Mouse (Mus musculus): ENCODE data around the gene 1700001L19Rik. TPM values are rescaled to one million over a fixed set of nuclear protein-coding genes. Genes with fewer than 3 reads are reported as not detected.
A peak's percentile ranks its signal among the peaks of the same experiment; 100 is the strongest.
"Not testable (repeated sequence)": the region's sequence is repeated elsewhere in the genome, so short reads cannot be mapped to it uniquely, and the experiment has no call there.

Gene 1700001L19Rik
- polyA plus RNA-seq (2017; shearing (Covaris generic)), result not detected

- no peak for ATAC-seq
Measured at GRCm38 (mm10) chr13:68597199-68597598, at the start of gene 1700001L19Rik. Gene 1700001L19Rik, plus strand, starts transcription at chr13:68597421.

DNA sequence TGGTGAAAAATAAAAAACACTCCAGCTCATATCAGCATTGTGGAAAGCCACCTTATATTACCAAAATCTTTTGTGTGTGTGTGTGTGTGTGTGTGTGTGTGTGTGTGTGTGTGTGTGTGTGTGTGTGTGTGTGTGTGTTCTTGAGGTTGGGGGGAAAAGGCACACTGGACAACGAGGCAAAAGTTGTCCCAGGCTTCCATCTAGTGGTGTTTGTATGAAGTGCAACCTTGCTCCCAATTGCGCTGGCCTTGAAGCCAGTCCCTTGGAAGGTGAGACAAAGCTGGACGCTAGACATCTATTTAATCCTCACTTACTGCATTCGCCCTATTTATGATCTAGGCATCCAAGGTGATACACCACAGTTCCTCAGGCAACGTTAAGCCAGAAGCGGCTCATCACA lies 43.8 kb upstream of the 1700001L19Rik start:
- not testable (repeated sequence) for ATAC-seq

DNA sequence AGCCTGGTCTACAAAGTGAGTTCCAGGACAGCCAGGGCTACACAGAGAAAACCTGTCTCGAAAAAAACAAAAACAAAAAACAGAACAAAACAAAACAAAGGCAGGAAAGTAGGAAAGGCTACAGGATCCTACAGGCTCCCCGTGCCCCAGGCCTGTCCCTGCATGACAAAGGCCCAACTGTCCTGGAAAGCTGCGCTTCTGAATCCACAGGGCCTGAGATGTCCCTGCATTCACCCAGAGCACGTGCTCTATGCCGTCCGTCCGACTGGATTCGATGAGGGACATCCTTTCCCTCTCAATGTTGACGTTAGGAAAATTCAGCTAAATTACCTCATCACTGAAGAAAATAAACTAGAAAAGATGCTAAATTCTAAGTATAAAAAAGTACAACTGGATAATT lies 29.1 kb upstream of the 1700001L19Rik start:
- ATAC-seq, result no peak

DNA sequence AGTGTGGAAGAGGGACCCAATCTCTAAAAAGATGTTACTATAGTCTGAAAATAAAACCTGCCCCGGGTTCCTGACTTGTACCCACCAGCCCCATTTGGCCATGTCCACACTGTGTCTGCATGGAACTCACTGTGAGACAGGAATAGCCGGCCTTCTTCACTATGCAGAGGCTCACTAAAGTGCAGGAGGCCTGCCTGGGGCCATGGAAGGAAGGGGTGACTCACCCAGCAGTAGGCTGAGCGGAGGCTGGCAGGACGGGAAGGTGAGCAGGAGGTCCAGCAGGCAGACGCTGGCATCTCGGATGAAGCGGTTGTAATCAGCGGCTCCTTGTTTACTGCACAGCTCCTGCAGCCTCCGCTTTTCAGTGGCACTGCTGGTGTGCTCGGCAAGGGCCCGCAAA lies 28.7 kb upstream of the 1700001L19Rik start:
- no peak for ATAC-seq

- peak; percentile 58 for ATAC-seq
Measured at GRCm38 (mm10) chr13:68569589-68570336, 27.5 kb upstream of the 1700001L19Rik start.

GRCm38 (mm10) chr13:68572247-68572646 lies 25.0 kb upstream of the 1700001L19Rik start:
- no peak for ATAC-seq

DNA sequence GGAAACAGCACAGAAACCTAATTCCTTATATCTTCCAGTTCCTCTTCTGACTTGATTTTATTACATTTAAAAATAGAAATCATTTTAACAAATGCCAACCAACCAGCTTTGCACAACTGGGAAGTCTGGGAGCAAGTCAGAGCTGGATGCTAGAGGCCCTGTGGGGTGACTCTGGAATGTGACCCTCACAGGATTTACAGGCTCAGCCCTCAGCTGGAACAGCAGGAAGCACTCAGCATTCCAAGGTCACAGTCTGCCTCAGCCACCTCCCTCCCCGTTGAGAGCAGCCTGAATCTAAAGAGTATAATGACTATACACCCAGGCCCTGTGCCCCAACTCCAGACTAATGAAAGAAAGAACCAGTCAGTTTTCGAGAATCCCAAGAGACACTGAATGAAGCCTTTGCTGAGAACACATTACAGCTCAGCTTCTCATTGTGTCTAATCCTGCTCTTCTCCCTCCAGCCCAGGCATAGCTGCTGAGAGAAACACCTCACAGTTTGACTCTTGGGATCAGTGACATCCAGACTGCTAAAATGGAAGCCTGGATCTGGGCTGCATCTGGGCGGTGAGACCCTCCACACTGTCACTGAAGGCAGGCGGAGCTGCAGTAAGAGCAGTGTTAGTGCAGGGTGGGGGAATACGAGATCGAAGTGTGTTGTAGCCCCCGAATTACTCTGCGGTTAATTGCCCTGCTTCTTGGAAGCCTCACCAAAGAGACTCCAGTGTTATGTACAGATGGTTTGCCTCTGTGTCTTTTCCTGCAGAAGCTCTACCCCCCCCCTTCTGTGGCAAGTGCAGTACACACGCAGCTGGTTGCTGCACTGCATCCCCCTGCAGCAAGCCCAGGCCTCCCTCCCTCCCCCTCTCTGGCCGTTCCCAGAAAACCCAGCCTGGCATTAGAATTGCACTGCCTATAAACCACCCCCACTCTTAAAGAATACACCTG lies 24.0 kb upstream of the 1700001L19Rik start:
- ATAC-seq, result no peak

- ATAC-seq, result no peak
Measured at GRCm38 (mm10) chr13:68574398-68574797, 22.8 kb upstream of the 1700001L19Rik start.

DNA sequence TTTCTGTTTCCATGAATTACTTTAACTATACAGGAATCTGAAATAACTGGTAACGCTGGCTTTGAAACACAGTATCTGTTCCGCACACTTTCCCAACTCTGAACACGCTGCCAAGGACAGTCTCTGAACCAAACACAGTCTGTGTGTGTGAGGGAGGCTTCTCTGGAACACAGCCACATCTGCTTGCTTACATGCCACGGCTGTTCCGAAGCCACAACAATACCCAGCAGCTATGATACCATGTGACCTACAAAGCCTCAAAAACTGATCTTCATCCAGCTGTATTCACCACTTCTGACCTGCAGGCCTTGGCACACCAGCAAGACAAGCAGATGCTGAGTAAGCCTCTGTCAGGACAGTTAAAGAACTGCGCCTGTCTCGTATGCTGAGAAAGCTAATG lies 19.3 kb upstream of the 1700001L19Rik start:
- ATAC-seq, result no peak

GRCm38 (mm10) chr13:68581086-68581740 lies 16.0 kb upstream of the 1700001L19Rik start:
- peak; percentile 30 for ATAC-seq

- ATAC-seq, result peak; percentile 91
Measured at GRCm38 (mm10) chr13:68581747-68582516, 15.3 kb upstream of the 1700001L19Rik start, which contains the start of the genes Mtrr and Fastkd3. Gene Mtrr, minus strand, starts transcription at chr13:68582149. Gene Fastkd3, plus strand, starts transcription at chr13:68582234.

DNA sequence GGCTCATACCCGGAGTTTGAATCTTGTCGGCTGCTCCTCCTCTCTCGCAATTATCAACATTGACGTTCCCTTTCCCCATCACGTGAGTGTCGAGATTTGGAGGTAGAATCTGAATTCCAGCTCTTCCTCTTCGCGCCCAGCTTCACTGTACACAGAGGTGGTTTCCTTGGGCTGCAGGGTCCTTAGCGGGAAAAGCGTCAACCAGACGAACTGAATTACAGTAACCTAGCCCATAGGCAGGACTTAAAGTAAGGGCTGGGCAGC lies 14.8 kb upstream of the 1700001L19Rik start:
- no peak for ATAC-seq

GRCm38 (mm10) chr13:68583961-68584360 lies 13.3 kb upstream of the 1700001L19Rik start:
- no peak for ATAC-seq

DNA sequence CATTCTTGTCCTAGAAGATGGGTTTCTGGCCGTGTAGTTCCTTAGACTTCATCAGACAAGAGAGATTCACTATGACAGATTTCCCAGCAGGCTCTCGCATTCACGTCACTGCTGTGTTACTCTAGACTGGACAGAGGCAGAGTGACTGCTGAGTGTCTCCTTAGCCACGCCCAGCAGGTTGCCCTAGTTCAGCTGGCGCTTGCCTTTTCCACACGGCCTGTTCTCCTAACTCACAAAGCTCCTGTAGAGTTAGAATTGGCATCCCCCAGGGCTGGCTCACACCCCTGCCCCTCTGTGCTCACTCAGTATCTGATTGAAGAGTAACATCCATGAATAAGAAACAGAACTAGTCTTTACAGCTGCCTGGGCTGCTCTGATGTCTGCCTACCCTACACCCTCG lies 11.8 kb upstream of the 1700001L19Rik start:
- no peak for ATAC-seq

GRCm38 (mm10) chr13:68588352-68588751 lies 8.9 kb upstream of the 1700001L19Rik start:
- ATAC-seq, result peak; percentile 71

DNA sequence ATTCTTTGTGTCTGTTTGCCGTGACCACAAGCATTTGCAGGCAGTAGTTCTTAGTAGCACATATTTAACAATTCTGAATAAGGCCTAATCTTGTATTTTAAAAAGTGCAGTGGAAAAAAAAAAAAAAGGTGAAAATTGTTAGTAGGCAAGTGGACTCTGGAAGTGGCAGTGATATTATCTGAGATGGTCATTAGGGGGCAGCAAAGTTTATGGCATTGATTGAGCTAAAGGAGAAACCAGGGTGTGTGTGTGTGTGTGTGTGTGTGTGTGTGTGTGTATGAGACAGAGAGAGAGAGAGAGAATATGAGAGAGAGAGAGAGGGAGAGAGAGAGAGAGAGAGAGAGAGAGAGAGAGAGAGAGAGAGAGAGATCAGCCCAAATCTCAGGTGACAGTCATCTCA lies 3.4 kb upstream of the 1700001L19Rik start:
- no peak for ATAC-seq

GRCm38 (mm10) chr13:68597667-68598066 lies 446 bp downstream of the 1700001L19Rik start:
- ATAC-seq, result no peak

GRCm38 (mm10) chr13:68598953-68599352 lies 1.7 kb downstream of the 1700001L19Rik start:
- ATAC-seq, result no peak

DNA sequence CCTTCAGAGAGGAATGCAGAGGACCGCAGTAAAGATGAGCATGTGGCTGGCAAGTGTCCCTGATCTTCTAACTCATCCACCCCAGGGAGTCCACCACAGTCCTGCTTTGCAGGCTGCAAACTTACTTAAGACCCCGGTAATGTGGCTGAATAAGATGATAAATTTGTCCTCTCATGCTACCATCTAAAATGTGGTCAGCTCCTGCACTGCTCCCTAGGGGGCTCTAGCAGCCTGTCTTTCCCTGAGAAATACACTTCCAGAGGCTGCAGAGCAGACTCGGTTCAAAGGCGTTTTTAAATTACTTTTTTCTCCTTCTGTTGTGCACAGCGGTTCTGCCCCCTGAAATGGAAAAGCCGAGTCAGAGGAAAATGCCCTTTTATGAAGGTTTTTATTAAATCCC lies 4.0 kb downstream of the 1700001L19Rik start:
- no peak for ATAC-seq

- no peak for ATAC-seq
Measured at GRCm38 (mm10) chr13:68603085-68603484, 5.9 kb downstream of the 1700001L19Rik start.

GRCm38 (mm10) chr13:68605689-68606126 lies 8.5 kb downstream of the 1700001L19Rik start:
- ATAC-seq, result no peak

Data from inflammation-experienced regulatory T-cells, adult 6 months (primary cell).